Mouse (Mus musculus) limb, embryonic 10.5 days (tissue): ENCODE results near the gene Edar. TPM values are rescaled to one million over a fixed set of nuclear protein-coding genes. Genes with fewer than 3 reads are reported as not detected.

Experiments used
- DNase-seq: peaks from one replicate; pipeline ENCODE4 v3.0.0-alpha.2; 2017; ENCODE audit warnings: low spot score
- H3K27ac ChIP-seq: fragments of 300-500 bp; sonication (generic); 2 replicates; pipeline ENCODE4 v1.5.1; 2016; ENCODE audit warnings: mild to moderate bottlenecking
- H3K27me3 ChIP-seq: fragments of 300-500 bp; sonication (generic); 2 replicates; pipeline ENCODE4 v1.6.1; 2016; ENCODE audit warnings: low read depth, mild to moderate bottlenecking; ENCODE audit not compliant: poor library complexity, severe bottlenecking
- H3K36me3 ChIP-seq: fragments of 300-500 bp; sonication (generic); 2 replicates; pipeline ENCODE4 v1.6.1; 2016; ENCODE audit warnings: mild to moderate bottlenecking, moderate library complexity
- H3K4me1 ChIP-seq: fragments of 300-500 bp; sonication (generic); 2 replicates; pipeline ENCODE4 v1.6.1; 2016
- H3K4me3 ChIP-seq: fragments of 300-500 bp; sonication (generic); 2 replicates; pipeline ENCODE4 v1.5.1; 2016; ENCODE audit warnings: mild to moderate bottlenecking, moderate library complexity
- H3K9me3 ChIP-seq: fragments of 300-500 bp; sonication (generic); replicated peaks from 2 replicates; pipeline ENCODE4 v1.6.1; 2016; ENCODE audit warnings: mild to moderate bottlenecking
- WGBS: fragments of 180-500 bp; shearing (Covaris S2); methylation state at CpG from one replicate; pipeline ENCODE4 v1.1.7; 2016; 5-methylcytosine and 5-hydroxymethylcytosine counted together
- polyA plus RNA-seq: library from polyadenylated mRNA; unstranded; fragments of >200 nt; fragmentation: Nextera tagmentation; extraction: Ambion mirVana; gene quantifications from 2 replicates; pipeline ENCODE4 v1.2.1, GENCODE M21; 2016

Gene Edar
- polyA plus RNA-seq, 1 experiment from 2014 or later = 2.3 TPM

GRCm38 (mm10) chr10:58672557-58673277 lies 2.7 kb downstream of the Edar start:
- H3K27ac ChIP-seq = no peak overlapping the region

GRCm38 (mm10) chr10:58663868-58664267 lies 11.6 kb downstream of the Edar start:
- Histone ChIP-seq H3K36me3 (no peaks in the 10 kb centered on the region), H3K4me1 (peaks cover 2% of the 10 kb centered on the region; the same call in 1 of the 2 replicates), H3K27ac (no peak overlapping the region), H3K27me3 (no peaks in the 10 kb centered on the region), H3K4me3 (no peak overlapping the region), H3K9me3 (no peaks in the 10 kb centered on the region)
- 90% methylated on average over 5 of the region's 5 CpGs for WGBS
- no peak for DNase-seq

More at GRCm38 (mm10) chr10:58672557-58673277, 2.7 kb downstream of the Edar start:
- no peak overlapping the region for H3K4me3 ChIP-seq
- peaks cover 11% of the 10 kb centered on the region; the same call in 1 of the 2 replicates for H3K27me3 ChIP-seq
- WGBS = 68% methylated on average over 10 of the region's 10 CpGs
- H3K36me3 ChIP-seq = no peaks in the 10 kb centered on the region
- peaks cover 19% of the 10 kb centered on the region for H3K4me1 ChIP-seq
- DNase-seq = no peak
- H3K9me3 ChIP-seq = no peaks in the 10 kb centered on the region

- Histone ChIP-seq H3K9me3 (no peaks in the 10 kb centered on the region), H3K4me3 (no peak overlapping the region), H3K4me1 (peaks cover 5% of the 10 kb centered on the region; the same call in 1 of the 2 replicates), H3K27ac (no peak overlapping the region), H3K36me3 (no peaks in the 10 kb centered on the region), H3K27me3 (no peaks in the 10 kb centered on the region)
- DNase-seq = no peak
- 86% methylated on average over 6 of the region's 6 CpGs for WGBS
Observed at GRCm38 (mm10) chr10:58663417-58663816, 12.0 kb downstream of the Edar start.

GRCm38 (mm10) chr10:58659268-58659986 lies 16.0 kb downstream of the Edar start:
- Histone ChIP-seq H3K9me3 (no peaks in the 10 kb centered on the region), H3K4me3 (no peak overlapping the region), H3K36me3 (no peaks in the 10 kb centered on the region), H3K27me3 (no peaks in the 10 kb centered on the region), H3K4me1 (peaks cover 9% of the 10 kb centered on the region), H3K27ac (no peak overlapping the region)
- DNase-seq = no peak
- 55% methylated on average over 11 of the region's 11 CpGs for WGBS

- 74% methylated on average over 2 of the region's 2 CpGs for WGBS
- DNase-seq = no peak
- H3K4me3 ChIP-seq = no peak overlapping the region
- peaks cover 13% of the 10 kb centered on the region for H3K4me1 ChIP-seq
- H3K36me3 ChIP-seq = no peaks in the 10 kb centered on the region
- no peaks in the 10 kb centered on the region for H3K27me3 ChIP-seq
- no peak overlapping the region for H3K27ac ChIP-seq
- no peaks in the 10 kb centered on the region for H3K9me3 ChIP-seq
Observed at GRCm38 (mm10) chr10:58657731-58658130, 17.7 kb downstream of the Edar start.

- WGBS = 90% methylated on average over 3 of the region's 3 CpGs
- no peak overlapping the region for H3K27ac ChIP-seq
Observed at GRCm38 (mm10) chr10:58653679-58654078, 21.8 kb downstream of the Edar start.

GRCm38 (mm10) chr10:58652418-58653394 lies 22.7 kb downstream of the Edar start:
- DNase-seq = peak; percentile 65
- H3K27ac ChIP-seq = peak overlapping the region; percentile 81
- 14% methylated on average over 10 of the region's 10 CpGs for WGBS
- H3K27me3 ChIP-seq = no peaks in the 10 kb centered on the region
- no peaks in the 10 kb centered on the region for H3K36me3 ChIP-seq
- H3K9me3 ChIP-seq = no peaks in the 10 kb centered on the region
- H3K4me3 ChIP-seq = peak overlapping the region; percentile 42
- H3K4me1 ChIP-seq = peaks cover 26% of the 10 kb centered on the region

More at GRCm38 (mm10) chr10:58653679-58654078, 21.8 kb downstream of the Edar start:
- H3K27me3 ChIP-seq = no peaks in the 10 kb centered on the region
- no peaks in the 10 kb centered on the region for H3K9me3 ChIP-seq
- no peak overlapping the region for H3K4me3 ChIP-seq
- no peaks in the 10 kb centered on the region for H3K36me3 ChIP-seq
- peaks cover 27% of the 10 kb centered on the region for H3K4me1 ChIP-seq
- DNase-seq = no peak

- no peaks in the 10 kb centered on the region for H3K36me3 ChIP-seq
- no peaks in the 10 kb centered on the region for H3K27me3 ChIP-seq
- under 1% methylated on average over 9 of the region's 9 CpGs for whole genome bisulfite sequencing
- H3K4me3 ChIP-seq = peak overlapping the region; percentile 42
- peak; percentile 50 for DNase-seq
- peaks cover 24% of the 10 kb centered on the region for H3K4me1 ChIP-seq
- peak overlapping the region; percentile 81; the same call in 1 of the 2 replicates for H3K27ac ChIP-seq
- H3K9me3 ChIP-seq = no peaks in the 10 kb centered on the region
Observed at GRCm38 (mm10) chr10:58652045-58652417, 23.4 kb downstream of the Edar start.

- DNase-seq = peak; percentile 59
- WGBS = under 1% methylated on average over 22 of the region's 22 CpGs
- Histone ChIP-seq H3K36me3 (no peaks in the 10 kb centered on the region), H3K27ac (peak overlapping the region; percentile 81), H3K27me3 (no peaks in the 10 kb centered on the region), H3K9me3 (no peaks in the 10 kb centered on the region), H3K4me3 (peak overlapping the region; percentile 42), H3K4me1 (peaks cover 22% of the 10 kb centered on the region)
Observed at GRCm38 (mm10) chr10:58651270-58652042, 24.0 kb downstream of the Edar start.

- WGBS = 76% methylated on average over 5 of the region's 5 CpGs
- H3K4me3 ChIP-seq = no peak overlapping the region
- no peaks in the 10 kb centered on the region for H3K9me3 ChIP-seq
- no peak for DNase-seq
- no peaks in the 10 kb centered on the region for H3K27me3 ChIP-seq
- no peaks in the 10 kb centered on the region for H3K36me3 ChIP-seq
- peaks cover 22% of the 10 kb centered on the region for H3K4me1 ChIP-seq
- H3K27ac ChIP-seq = no peak overlapping the region
Observed at GRCm38 (mm10) chr10:58648787-58649186, 26.7 kb downstream of the Edar start.

GRCm38 (mm10) chr10:58644671-58645070 lies 30.8 kb downstream of the Edar start:
- H3K36me3 ChIP-seq = no peaks in the 10 kb centered on the region
- H3K4me1 ChIP-seq = peaks cover 28% of the 10 kb centered on the region
- no peak overlapping the region for H3K27ac ChIP-seq
- no peaks in the 10 kb centered on the region for H3K27me3 ChIP-seq
- WGBS = 90% methylated on average over 5 of the region's 5 CpGs
- no peaks in the 10 kb centered on the region for H3K9me3 ChIP-seq
- DNase-seq = no peak
- H3K4me3 ChIP-seq = no peak overlapping the region

- no peak overlapping the region for H3K4me3 ChIP-seq
- 87% methylated on average over 7 of the region's 7 CpGs for WGBS
- no peaks in the 10 kb centered on the region for H3K9me3 ChIP-seq
- no peak for DNase-seq
- H3K36me3 ChIP-seq = no peaks in the 10 kb centered on the region
- peaks cover 28% of the 10 kb centered on the region for H3K4me1 ChIP-seq
- H3K27ac ChIP-seq = no peak overlapping the region
- no peaks in the 10 kb centered on the region for H3K27me3 ChIP-seq
Observed at GRCm38 (mm10) chr10:58644194-58644593, 31.3 kb downstream of the Edar start.
